Mouse (Mus musculus): ENCODE results near the gene Cep104. TPM values are rescaled to one million over a fixed set of nuclear protein-coding genes. Genes with fewer than 3 reads are reported as not detected.

Cep104 gene
- polyA plus RNA-seq, 1 experiment from 2014 or later: 21.0 TPM

DNA sequence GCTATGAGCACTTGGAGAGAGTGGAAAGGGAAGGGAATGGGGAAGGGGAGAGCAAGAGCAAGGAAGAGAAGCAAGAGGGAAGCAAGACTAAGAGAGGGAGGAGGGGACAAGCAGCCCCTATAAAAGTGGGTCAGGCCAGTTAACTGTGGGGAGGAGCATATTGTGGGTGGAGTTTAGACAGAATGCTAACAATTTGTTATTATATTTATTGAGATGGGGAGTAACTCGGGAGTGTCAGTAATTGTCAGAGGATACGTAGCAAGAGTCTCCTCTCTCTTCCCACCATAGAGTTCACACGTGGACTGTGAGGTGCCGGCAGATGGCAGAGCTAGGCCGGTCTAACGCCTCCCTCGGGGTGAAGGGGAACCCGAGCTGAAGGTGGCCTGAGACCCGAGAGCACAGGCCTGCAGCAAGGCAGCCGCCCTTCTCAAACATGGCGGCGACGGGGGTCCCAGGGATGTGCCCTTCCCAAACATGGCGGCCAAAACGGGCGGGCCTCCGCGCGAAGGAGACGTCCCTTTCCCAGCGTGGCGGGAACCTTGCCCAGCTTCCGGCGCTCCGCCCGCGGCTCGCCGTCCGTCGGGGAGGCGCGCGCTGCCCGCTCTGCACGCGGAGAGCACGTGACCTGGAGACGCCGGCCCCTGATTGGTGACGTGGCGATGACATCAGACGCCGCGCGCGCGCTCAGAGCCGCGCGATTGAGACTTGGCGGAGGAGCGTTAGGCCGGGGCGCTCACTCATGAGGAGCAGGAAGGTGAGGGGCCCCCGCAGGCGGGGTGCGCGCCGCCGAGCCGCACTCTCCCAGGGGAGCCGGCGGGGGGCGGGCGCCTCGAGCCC lies 18.2 kb upstream of the Cep104 start, which contains the start of gene A430005L14Rik:
Gene A430005L14Rik, plus strand, starts transcription at position 669 of the 837 bp plus-strand sequence.
- peak; percentile 92 for ATAC-seq (ENCODE audit: insufficient number of reproducible peaks, insufficient read depth, low FRiP score, low TSS enrichment, low read depth)
- WGBS: 2% methylated on average over 67 of the region's 67 CpGs
- H3K4me3 ChIP-seq (replicated peaks): peak within 1 kb of the TSS; percentile 68
- H3K4me1 ChIP-seq (replicated peaks): peaks cover 20% of the 10 kb centered on the region
- peak within 1 kb of the TSS; percentile 80 for H3K4me2 ChIP-seq
- H3K27ac ChIP-seq: peak within 1 kb of the TSS; percentile 95
- peaks cover 27% of the 10 kb centered on the region for H3K36me3 ChIP-seq
- H3K27me3 ChIP-seq: no peaks in the 10 kb centered on the region
- H3K9ac ChIP-seq (replicated peaks): peak within 1 kb of the TSS; percentile 89
- no peaks in the 10 kb centered on the region for H3K9me3 ChIP-seq

DNA sequence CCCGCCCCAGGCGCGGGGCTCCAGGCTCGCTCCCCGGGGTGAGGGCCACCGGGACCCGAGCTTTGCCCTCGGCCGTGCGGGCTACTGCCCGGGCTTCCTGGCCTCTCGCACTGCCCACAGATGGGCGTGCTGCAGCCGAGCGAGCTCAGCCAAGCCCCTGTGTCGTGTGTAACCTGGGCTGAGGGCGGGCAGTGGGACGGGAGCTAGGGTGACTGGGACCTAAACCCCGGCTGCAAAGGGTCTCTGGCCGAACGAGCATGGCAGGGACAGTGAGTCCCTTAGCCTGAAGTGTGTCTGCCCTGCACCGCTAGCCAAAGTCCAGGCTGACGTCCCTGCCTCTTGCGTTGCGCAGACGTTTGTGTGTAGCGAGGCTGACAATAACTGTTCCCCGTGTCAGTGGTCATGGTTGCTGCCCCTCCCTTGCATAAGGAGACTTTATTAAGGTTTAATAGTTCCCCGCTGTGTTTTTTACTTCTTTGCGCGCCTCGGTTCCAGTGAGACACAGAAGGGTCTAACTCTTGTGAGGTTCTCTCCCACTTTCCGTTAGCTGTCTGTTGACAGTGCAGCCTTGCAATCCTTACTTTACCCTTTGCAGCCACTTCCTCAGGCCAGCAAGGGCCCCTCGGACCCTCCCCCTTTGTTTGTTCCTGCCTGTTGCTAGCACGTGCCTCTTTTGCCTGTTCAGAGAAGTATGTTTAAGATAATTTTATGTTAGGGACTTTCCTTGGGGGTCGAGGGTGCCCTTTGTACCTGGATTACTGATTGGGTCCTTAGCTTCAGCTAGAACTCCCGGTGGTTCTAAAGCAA lies 17.3 kb upstream of the Cep104 start:
- H3K9ac ChIP-seq (replicated peaks): peak overlapping the region; percentile 89
- peaks cover 14% of the 10 kb centered on the region for H3K4me1 ChIP-seq (replicated peaks)
- no peaks in the 10 kb centered on the region for H3K27me3 ChIP-seq
- peaks cover 35% of the 10 kb centered on the region for H3K36me3 ChIP-seq
- peak overlapping the region; percentile 68 for H3K4me3 ChIP-seq (replicated peaks)
- under 1% methylated on average over 37 of the region's 37 CpGs for WGBS
- peak overlapping the region; percentile 95 for H3K27ac ChIP-seq
- peak overlapping the region; percentile 80 for H3K4me2 ChIP-seq
- peak; percentile 57; the same call in 1 of the 2 replicates for ATAC-seq (ENCODE audit: insufficient number of reproducible peaks, insufficient read depth, low FRiP score, low TSS enrichment, low read depth)
- no peaks in the 10 kb centered on the region for H3K9me3 ChIP-seq

DNA sequence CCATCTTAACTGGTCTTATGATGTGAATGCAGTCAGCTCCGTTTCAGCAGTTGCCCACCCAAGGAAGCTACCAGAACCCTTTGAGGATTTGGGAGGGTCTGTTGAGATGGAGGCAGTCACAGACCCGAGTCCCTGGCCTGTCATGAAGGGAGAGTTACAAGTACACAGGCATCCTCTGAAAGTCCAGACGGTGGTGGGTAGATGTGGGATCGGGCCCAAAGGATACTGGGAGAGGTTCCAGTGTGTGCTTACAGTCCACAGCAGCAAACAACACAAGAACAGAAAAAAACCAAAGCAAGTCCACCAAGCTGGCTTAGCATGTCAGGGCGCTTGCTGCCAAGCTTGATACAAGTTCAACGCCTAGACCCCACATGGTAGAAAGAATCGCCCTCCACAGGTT lies 12.4 kb upstream of the Cep104 start:
- ATAC-seq (ENCODE audit: insufficient number of reproducible peaks, insufficient read depth, low FRiP score, low TSS enrichment, low read depth): no peak
- Histone ChIP-seq H3K27me3 (no peaks in the 10 kb centered on the region), H3K4me1 (replicated peaks) (peaks cover 14% of the 10 kb centered on the region)

DNA sequence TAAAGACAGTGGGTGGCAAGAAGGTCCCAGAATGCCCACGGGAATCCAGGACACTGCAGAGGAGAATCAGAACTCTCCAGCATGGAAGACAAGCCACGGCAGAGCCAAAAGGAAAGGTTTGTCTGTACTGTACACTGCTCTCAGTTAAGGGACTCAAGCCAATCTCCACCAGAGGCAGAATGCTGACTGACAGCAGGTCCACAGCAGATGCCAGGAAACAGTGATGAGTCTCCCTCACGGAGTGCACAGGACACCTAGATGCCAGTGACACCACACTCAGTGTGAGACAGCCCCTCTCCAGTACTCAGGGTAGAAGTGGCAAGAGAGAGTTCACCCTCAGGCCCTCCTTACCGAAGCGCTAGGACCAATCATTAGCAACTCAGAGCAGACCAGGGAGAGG lies 8.3 kb upstream of the Cep104 start:
- H3K9ac ChIP-seq (replicated peaks): no peak overlapping the region
- WGBS: 78% methylated on average over 5 of the region's 5 CpGs
- no peak overlapping the region for H3K4me2 ChIP-seq
- no peak overlapping the region for H3K4me3 ChIP-seq (replicated peaks)
- no peaks in the 10 kb centered on the region for H3K9me3 ChIP-seq
- peaks cover 92% of the 10 kb centered on the region for H3K36me3 ChIP-seq
- no peak for ATAC-seq (ENCODE audit: insufficient number of reproducible peaks, insufficient read depth, low FRiP score, low TSS enrichment, low read depth)
- no peaks in the 10 kb centered on the region for H3K4me1 ChIP-seq (replicated peaks)
- no peak overlapping the region for H3K27ac ChIP-seq
- no peaks in the 10 kb centered on the region for H3K27me3 ChIP-seq

More for the DNA sequence above, 12.4 kb upstream of the Cep104 start:
- no peaks in the 10 kb centered on the region for H3K9me3 ChIP-seq
- 80% methylated on average over 7 of the region's 7 CpGs for WGBS
- no peak overlapping the region for H3K4me3 ChIP-seq (replicated peaks)
- no peak overlapping the region for H3K27ac ChIP-seq
- H3K36me3 ChIP-seq: peaks cover 80% of the 10 kb centered on the region
- no peak overlapping the region for H3K4me2 ChIP-seq
- H3K9ac ChIP-seq (replicated peaks): no peak overlapping the region

DNA sequence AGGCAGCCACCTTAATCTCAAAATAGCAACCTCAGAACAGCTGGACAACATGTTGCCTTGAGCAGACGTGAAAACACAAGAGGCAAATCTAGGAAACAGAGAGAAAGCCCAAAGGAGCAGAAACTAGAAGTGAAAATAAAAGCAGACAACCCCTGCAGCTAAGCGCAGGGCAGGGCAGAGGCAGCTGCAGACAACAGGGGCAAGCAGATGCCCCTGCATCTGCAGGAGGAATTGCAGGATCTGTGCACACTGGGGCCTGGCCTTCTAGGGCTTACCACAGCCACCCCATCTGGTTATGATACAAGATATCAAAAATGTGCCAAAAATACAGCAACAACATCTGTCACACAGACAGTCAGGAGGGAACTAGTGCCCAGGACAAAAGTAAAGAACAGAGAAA lies 7.4 kb upstream of the Cep104 start:
- 83% methylated on average over 2 of the region's 2 CpGs for WGBS
- H3K27ac ChIP-seq: no peak overlapping the region
- no peak for ATAC-seq (ENCODE audit: insufficient number of reproducible peaks, insufficient read depth, low FRiP score, low TSS enrichment, low read depth)
- H3K9ac ChIP-seq (replicated peaks): no peak overlapping the region
- no peaks in the 10 kb centered on the region for H3K4me1 ChIP-seq (replicated peaks)
- H3K27me3 ChIP-seq: no peaks in the 10 kb centered on the region
- H3K4me2 ChIP-seq: no peak overlapping the region
- H3K36me3 ChIP-seq: peaks cover 86% of the 10 kb centered on the region
- H3K9me3 ChIP-seq: no peaks in the 10 kb centered on the region
- no peak overlapping the region for H3K4me3 ChIP-seq (replicated peaks)

DNA sequence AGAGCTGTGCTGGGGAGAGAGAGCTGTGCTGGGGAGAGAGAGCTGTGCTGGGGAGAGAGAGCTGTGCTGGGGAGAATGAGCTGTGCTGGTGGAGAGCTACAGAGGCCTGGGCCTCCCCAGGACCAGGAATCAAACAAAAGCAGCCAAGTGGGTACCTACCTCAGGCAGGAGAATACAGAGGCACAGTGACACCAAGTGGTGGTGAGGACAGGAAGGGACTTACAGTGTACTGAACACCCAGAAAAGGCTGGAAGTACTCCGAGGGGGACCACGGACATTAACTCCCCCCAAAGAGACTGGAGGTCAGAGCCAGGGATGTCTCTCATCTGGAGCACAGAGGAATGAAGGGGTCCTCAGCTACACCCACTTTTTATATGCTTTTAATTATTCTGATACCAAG lies 6.9 kb upstream of the Cep104 start:
- no peak overlapping the region for H3K4me2 ChIP-seq
- no peaks in the 10 kb centered on the region for H3K9me3 ChIP-seq
- H3K27me3 ChIP-seq: no peaks in the 10 kb centered on the region
- ATAC-seq (ENCODE audit: insufficient number of reproducible peaks, insufficient read depth, low FRiP score, low TSS enrichment, low read depth): no peak
- H3K4me3 ChIP-seq (replicated peaks): no peak overlapping the region
- H3K36me3 ChIP-seq: peaks cover 84% of the 10 kb centered on the region
- no peaks in the 10 kb centered on the region for H3K4me1 ChIP-seq (replicated peaks)
- no peak overlapping the region for H3K27ac ChIP-seq
- 81% methylated on average over 2 of the region's 2 CpGs for WGBS
- H3K9ac ChIP-seq (replicated peaks): no peak overlapping the region

DNA sequence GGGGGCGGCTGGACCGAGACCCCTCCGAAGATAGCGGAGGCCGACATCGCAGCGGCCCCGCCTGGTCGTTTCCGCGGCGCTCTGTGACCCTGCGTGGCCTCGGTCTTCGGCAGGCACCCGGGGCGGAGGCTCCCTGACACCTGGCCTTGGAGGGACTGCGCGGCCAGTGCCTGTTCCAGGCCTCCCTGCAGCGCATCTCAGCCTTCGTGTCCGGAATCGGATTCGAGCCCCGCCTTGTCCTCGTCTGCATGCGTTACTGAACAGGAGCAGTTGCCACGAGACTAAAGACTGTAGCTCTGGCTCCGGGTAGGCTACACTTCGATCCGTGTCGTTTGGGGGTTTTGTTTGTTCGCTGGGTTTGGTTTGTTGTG lies 283 bp downstream of the Cep104 start:
- Histone ChIP-seq H3K4me2 (peak overlapping the region; percentile 93), H3K9me3 (no peaks in the 10 kb centered on the region), H3K4me1 (replicated peaks) (peaks cover 25% of the 10 kb centered on the region), H3K36me3 (peaks cover 37% of the 10 kb centered on the region), H3K9ac (replicated peaks) (peak overlapping the region; percentile 83), H3K27me3 (no peaks in the 10 kb centered on the region), H3K27ac (peak overlapping the region; percentile 56), H3K4me3 (replicated peaks) (peak overlapping the region; percentile 90)
- WGBS: 2% methylated on average over 33 of the region's 33 CpGs
- peak; percentile 46; the same call in 1 of the 2 replicates for ATAC-seq (ENCODE audit: insufficient number of reproducible peaks, insufficient read depth, low FRiP score, low TSS enrichment, low read depth)

DNA sequence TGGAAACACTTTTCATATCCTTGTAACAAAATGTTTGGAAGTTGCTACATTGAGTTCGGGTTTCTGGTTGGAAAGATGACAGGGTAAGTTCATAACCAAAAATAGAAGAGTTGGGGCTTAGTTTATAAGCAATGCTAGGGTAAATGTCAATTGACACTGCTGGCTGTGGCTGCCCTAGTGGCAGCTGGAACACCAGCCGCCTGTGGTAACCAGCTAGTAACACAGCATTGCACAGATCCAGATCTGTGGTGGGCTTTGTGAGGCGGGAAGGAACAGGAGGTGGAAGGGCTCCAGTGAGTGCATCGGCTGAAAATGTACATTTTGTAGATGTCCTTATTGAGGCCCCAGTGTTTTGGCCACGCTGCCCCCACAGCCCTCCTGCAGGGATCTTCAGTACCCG lies 774 bp downstream of the Cep104 start:
- no peak for ATAC-seq (ENCODE audit: insufficient number of reproducible peaks, insufficient read depth, low FRiP score, low TSS enrichment, low read depth)

DNA sequence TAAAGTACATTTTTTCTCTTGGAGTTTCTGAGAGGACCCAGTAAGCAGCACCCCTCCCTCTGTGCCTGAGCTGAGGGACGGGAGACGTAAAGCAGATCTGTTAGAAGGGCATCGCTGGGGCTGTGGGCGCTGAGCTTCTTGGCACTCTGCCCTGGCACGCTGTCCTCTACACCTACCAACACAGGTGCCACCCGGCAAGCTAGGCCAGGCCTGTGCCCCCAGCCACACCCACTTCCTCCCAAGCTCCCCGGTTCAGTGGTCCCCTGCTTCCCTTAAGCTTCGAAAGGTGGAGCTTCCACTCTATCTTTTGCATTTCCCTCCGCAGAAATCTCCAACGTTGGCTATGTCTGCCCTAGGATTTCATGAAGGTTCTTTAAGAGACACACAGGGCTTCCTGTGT lies 4.2 kb downstream of the Cep104 start:
- Histone ChIP-seq H3K4me1 (replicated peaks) (peaks cover 15% of the 10 kb centered on the region), H3K9me3 (no peaks in the 10 kb centered on the region), H3K36me3 (peaks cover 54% of the 10 kb centered on the region), H3K4me3 (replicated peaks) (no peak overlapping the region), H3K4me2 (no peak overlapping the region), H3K9ac (replicated peaks) (no peak overlapping the region), H3K27me3 (no peaks in the 10 kb centered on the region), H3K27ac (no peak overlapping the region)
- whole genome bisulfite sequencing: 91% methylated on average over 10 of the region's 10 CpGs
- no peak for ATAC-seq (ENCODE audit: insufficient number of reproducible peaks, insufficient read depth, low FRiP score, low TSS enrichment, low read depth)

More for the DNA sequence above, 774 bp downstream of the Cep104 start:
- Histone ChIP-seq H3K36me3 (peaks cover 37% of the 10 kb centered on the region), H3K4me1 (replicated peaks) (peaks cover 25% of the 10 kb centered on the region), H3K27ac (no peak overlapping the region), H3K4me3 (replicated peaks) (peak overlapping the region; percentile 90), H3K9me3 (no peaks in the 10 kb centered on the region), H3K4me2 (peak overlapping the region; percentile 93), H3K9ac (replicated peaks) (peak overlapping the region; percentile 83), H3K27me3 (no peaks in the 10 kb centered on the region)
- 40% methylated on average over 6 of the region's 6 CpGs for WGBS

DNA sequence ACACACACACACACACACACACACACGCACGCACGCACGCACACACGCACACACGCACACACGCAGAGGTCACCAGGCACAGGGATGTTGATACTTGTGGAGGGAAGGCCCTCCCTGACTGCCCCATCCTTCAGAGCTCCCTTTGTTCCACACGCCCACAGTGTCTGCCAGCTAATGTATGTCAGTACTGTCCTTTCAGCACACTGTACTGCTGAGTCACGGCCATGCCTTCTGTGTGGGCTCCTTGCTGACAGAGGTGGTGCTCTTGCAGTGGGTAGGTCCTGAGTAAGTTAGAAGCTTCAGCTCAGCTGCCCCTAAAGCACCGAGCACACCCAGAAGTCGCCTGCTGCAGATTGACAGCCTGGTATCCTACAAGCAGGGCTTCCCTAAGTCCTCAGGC lies 5.5 kb downstream of the Cep104 start:
- ATAC-seq (ENCODE audit: insufficient number of reproducible peaks, insufficient read depth, low FRiP score, low TSS enrichment, low read depth): no peak
- Histone ChIP-seq H3K27ac (no peak overlapping the region), H3K9me3 (no peaks in the 10 kb centered on the region), H3K36me3 (peaks cover 66% of the 10 kb centered on the region), H3K9ac (replicated peaks) (no peak overlapping the region), H3K4me3 (replicated peaks) (no peak overlapping the region), H3K4me1 (replicated peaks) (peaks cover 14% of the 10 kb centered on the region), H3K4me2 (no peak overlapping the region), H3K27me3 (no peaks in the 10 kb centered on the region)
- 97% methylated on average over 11 of the region's 11 CpGs for WGBS

DNA sequence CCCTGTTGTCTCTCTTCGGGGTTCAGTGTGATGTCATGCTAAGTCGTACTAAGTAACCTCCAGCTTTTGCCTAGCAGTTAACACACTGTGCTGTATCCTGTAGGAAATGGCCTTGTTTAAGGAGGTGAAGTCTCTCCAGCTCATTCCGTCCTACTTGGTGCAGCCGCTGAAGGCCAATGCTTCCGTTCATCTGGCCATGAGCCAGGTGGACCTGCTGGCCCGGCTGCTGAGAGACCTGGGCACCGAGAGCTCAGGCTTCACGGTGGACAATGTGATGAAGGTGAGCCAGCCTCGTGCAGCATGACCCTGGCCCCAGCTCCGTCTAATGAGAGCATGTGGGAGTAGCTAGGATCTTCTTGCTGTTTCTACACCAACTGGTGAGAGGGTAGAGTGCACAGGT lies 17.7 kb downstream of the Cep104 start:
- Histone ChIP-seq H3K9me3 (no peaks in the 10 kb centered on the region), H3K4me3 (replicated peaks) (no peak overlapping the region), H3K27me3 (no peaks in the 10 kb centered on the region), H3K36me3 (peaks cover 100% of the 10 kb centered on the region), H3K27ac (no peak overlapping the region), H3K9ac (replicated peaks) (no peak overlapping the region), H3K4me2 (no peak overlapping the region), H3K4me1 (replicated peaks) (no peaks in the 10 kb centered on the region)
- WGBS: 91% methylated on average over 10 of the region's 10 CpGs
- ATAC-seq (ENCODE audit: insufficient number of reproducible peaks, insufficient read depth, low FRiP score, low TSS enrichment, low read depth): no peak

Data from limb, embryonic 12.5 days (tissue).